Mouse (Mus musculus): ENCODE measurements around the gene Bst1.

The Bst1 gene

GRCm38 (mm10) chr5:43818695-43819094 lies at the start of gene Bst1:
Gene Bst1, plus strand, starts transcription at chr5:43818885.
- no peak for DNase-seq (ENCODE audit: extremely low spot score)

DNA sequence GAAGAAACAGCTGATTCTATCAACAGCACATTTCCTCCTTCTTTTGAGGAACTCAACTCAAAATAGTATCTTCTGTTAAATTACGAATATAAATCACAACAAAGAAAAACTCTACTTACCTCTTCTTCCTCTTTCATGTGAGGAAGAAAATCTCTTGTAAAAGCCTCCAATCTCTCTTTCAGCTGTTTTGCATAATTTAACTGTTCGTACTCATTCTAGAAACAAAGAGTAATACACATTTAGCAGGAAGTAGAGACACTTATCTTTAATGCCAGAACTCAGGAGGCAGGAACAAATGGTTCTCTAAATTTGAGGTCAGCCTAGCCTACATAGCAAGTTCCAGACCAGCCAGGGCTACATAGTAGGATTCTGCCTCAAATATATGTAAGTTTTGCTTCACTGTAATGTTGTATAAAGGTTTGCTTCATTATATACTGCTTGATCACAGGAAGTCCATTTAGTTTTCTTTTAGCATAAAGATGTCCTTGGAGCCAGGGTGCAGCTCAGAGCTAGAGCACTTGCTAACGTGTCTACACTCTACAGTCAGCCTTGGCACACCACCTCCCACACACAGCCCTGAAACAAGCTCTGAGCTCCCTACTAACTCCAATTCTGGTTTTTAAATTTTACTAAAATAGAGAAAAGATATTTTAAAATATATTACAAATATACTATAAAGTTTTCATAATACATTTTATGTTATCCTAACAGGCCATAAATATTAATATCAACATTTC lies 47.9 kb upstream of the Bst1 start:
- no peak for DNase-seq (ENCODE audit: extremely low spot score)

- no peak for DNase-seq (ENCODE audit: extremely low spot score)
Observed at GRCm38 (mm10) chr5:43771555-43771954, 47.1 kb upstream of the Bst1 start.

DNA sequence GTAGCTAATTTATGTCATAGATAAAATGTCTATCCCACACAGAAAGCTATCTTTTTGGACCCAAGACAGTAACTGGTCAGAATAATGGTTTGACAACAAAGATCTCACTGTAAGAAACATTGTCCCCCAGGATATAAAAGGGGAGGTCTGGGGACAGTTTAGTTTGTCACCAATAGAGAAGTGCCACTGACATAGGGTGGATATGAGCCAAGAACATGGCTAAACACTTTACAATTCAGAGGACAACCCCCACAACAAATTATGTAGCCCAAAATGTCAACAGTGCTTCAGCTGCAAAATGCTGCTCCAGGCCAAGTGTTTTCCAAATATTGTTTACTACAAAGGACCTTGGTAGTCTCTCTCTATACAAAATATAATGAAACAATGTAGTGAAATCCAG lies 42.3 kb upstream of the Bst1 start:
- DNase-seq (ENCODE audit: extremely low spot score), result no peak

GRCm38 (mm10) chr5:43776993-43777392 lies 41.7 kb upstream of the Bst1 start:
- DNase-seq (ENCODE audit: extremely low spot score), result no peak

GRCm38 (mm10) chr5:43778583-43778982 lies 40.1 kb upstream of the Bst1 start:
- no peak for DNase-seq (ENCODE audit: extremely low spot score)

DNA sequence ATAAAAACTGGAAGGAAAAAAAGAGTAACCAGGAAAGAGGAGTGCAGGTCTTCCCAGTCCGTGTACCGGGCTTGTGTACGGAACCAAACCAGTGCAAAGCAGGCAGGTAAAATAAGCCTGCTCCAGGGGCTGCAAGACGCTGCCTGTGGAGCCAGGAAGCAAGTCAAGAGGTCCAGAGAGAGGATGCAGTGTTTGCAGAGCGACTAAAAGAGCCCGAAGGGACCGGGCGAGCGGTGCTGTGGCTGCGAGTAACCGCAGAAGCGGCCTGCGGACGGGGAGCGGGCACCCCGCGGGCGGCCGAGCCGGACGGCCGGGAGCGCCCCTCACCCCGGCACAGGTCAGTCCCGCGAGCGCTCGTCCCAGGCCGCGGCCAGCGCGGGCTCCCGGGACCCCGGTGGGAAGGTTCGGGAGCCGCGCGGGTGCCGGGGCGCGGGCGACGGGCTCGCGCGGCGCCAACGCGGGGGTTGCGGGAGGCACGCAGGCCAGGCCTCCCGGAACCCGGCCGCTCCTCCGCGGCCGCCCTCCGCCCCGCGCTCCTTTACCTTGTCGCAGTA lies 37.2 kb upstream of the Bst1 start:
- peak; percentile 56 for DNase-seq (ENCODE audit: extremely low spot score)

DNA sequence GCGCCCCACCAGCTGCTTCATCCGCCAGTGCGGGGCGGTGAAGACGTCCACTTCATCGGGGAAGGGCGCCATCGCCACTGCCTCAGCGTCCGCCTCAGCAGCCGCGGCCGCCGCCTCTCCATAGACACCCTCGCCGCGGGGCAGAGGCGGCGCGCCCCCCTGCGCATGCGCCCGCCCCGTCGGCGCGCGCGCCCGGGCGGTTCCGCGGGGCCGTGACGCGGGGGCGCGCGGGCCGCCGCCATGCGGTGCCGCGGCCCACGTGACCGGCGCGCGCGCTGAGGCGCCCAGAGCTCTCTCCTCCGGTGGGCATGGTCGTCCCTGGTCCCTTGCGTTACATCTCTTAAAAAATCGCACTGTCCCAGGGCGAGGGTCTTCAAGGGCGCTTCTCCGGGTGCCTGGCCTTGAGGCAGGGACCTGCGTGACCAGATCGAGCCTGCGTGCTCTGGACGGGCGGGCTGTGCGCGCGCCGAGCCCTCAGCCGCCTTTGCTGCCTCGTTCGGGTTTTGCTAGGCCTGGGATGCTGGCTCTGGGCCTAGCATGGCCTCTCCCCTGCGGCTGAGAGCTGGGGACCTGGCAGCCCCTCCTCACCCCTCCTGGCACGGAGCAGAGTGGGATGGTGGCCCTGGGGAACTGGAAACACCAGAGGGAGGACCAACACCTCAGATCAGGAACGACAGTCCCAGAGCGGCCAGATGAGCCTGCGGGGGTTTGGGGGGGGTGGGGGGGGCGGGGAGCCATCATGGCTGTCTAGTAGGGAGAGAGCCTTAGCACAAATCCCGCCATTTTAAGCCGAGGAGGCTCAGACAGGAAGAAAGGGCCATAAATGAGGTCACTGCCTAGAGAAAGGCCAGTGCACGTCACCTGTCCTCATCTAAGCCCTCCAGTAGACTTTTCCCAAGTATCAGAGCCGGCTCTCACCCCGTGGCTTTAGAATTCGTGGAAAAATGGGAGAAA lies 36.4 kb upstream of the Bst1 start:
- peak; percentile 84 for DNase-seq (ENCODE audit: extremely low spot score)

GRCm38 (mm10) chr5:43783996-43784395 lies 34.7 kb upstream of the Bst1 start:
- no peak for DNase-seq (ENCODE audit: extremely low spot score)

- DNase-seq (ENCODE audit: extremely low spot score), result no peak
Observed at GRCm38 (mm10) chr5:43786607-43787006, 32.1 kb upstream of the Bst1 start.

DNA sequence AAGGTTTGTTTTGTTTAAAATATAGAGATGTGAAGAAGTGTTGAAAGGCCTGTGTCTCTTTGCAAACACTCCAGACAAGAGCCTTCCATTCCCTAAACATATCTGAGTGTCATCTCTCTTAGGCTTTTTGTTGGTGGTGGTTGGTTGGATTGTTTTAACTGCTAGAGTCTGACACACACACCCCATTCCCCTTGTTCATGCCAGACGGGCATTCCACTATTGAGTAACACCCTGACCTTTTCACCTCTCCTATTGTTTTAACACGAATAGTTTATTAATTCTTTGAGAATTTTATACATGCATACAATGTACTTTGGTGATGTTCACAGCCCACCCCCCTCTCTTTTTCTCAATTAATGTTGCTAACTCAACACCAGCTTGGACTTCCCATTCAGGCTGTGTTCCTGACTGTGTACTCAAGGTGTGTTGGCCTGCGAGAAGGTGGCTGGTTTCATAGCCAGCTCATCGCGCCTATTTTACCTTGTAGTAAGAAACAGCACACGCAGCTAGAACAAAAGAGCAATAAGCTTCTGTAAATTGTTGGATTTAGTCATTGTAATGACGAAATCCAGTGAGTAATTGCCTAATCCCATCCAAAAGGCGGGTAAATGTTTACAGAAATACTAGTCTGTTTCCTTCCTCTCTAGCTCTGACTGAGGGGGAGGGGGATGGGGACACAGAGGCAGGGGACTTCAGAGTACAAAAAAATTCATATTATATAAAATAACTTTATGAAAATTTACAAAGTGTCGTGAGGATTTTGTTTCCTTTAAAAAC lies 30.5 kb upstream of the Bst1 start:
- DNase-seq (ENCODE audit: extremely low spot score), result no peak

GRCm38 (mm10) chr5:43792354-43792753 lies 26.3 kb upstream of the Bst1 start:
- DNase-seq (ENCODE audit: extremely low spot score), result no peak

- DNase-seq (ENCODE audit: extremely low spot score), result no peak
Observed at GRCm38 (mm10) chr5:43799530-43799929, 19.2 kb upstream of the Bst1 start.

DNA sequence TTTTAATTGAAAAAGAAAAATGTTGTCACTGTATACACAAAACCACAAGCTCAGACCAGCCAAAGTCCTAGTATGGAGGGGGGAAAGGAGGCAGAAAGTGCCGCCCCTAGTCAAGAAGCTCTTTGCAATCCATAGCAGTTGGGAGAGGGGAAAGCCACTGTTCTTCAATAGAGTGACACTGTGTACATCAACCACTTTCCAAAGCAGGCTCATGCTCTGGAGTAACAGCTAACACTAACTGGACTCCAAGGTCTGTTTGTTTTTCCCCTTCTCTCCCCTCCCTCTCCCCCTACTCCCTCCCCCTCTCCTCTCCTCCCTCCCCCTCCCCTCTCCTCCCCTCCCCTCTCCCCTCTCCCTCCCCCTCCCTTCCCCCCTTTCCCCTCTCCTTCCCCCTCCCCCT lies 18.0 kb upstream of the Bst1 start:
- DNase-seq (ENCODE audit: extremely low spot score), result no peak

GRCm38 (mm10) chr5:43801253-43801652 lies 17.4 kb upstream of the Bst1 start:
- DNase-seq (ENCODE audit: extremely low spot score), result no peak

- DNase-seq (ENCODE audit: extremely low spot score), result no peak
Observed at GRCm38 (mm10) chr5:43801798-43802197, 16.9 kb upstream of the Bst1 start.

- DNase-seq (ENCODE audit: extremely low spot score), result no peak
Observed at GRCm38 (mm10) chr5:43805401-43805800, 13.3 kb upstream of the Bst1 start.

DNA sequence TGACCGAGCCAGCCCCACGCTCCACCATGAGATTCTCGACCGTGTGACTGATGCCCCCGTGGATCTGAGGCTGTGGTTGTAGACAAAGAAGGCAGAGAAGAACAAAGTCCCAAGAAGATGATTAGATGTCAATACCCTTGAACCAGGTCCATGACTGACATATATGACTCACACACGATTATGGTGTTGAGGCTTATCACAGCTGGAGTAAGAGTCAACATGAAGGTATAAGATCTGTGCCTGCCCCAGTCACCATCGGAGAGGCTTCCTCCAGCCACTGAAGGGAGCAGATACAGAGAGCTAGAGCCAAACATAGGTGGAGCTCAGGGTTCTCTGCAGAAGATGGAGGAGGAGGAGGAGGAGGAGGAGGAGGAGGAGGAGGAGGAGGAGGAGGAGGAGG lies 12.3 kb upstream of the Bst1 start:
- DNase-seq (ENCODE audit: extremely low spot score), result no peak

DNA sequence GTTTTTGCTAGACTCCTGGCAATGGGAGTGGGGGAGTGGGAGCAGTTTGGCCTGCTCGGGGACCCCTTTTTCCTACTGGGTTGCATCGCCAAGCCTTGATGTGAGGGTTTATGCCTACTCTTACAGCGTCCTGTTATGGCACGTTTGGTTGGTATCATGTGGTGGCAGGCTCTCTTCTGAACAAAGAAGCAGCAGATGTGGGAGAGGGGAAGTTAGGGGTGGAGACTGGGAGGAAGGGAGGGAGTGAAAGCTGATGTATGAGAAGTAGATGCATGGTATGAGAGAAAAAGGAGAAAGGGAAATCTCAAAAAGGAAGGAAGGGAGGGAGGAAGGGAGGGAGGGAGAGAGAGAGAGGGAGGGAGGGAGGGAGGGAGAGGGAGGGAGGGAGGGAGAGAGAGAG lies 11.8 kb upstream of the Bst1 start:
- no peak for DNase-seq (ENCODE audit: extremely low spot score)

DNA sequence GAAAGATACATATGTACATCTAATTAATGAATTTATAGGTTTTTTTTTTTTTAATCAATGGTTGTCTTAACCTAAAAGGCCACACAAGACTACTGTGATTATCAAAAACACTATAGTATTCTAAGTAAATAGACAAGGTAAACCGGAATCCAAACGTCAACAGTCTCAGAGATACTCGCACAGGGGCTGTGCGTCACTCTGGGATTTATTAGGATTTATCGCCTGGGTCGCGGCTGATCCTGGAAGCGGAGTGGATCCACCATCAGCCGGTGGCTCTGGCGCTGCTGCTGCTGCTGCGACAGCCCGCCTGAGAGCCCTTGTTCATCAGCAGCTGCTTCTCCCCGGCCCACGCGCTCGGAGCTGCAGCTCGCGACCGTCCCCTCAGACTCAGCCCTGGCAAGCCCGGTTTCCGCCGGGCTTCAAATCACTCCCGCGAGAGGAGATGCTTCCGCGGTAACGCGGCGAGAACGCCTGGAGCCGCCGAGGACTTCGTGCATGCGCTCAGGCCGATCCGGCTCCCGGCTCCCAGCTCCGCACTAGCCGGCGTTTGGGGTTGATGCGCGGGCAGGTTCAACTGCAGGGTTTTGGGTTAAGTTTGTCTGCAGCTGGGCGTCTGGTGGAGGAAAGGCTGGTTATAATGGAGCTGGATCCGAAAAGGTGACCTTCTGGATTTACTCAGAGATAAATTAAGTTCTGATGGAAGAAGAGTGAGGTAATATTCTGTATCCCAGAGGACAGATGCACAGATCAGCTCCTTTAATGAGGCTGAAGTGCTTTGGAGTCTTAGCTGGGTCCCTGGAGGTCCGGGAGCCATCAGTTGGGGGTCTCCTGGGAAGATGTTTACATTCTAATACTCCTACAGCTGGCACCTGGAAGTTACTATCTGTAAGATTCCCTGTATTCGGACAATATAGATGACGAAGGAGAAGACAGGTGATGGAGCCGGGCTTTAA lies 10.7 kb upstream of the Bst1 start:
- peak; percentile 88 for DNase-seq (ENCODE audit: extremely low spot score)
